Mouse (Mus musculus) heart, embryonic 12.5 days (tissue): ENCODE results near the gene Trnau1ap. TPM values are rescaled to one million over a fixed set of nuclear protein-coding genes. Genes with fewer than 3 reads are reported as not detected.
"Not testable (repeated sequence)": the region's sequence is repeated elsewhere in the genome, so short reads cannot be mapped to it uniquely, and the experiment has no call there.

Experiments
- ATAC-seq: fragments of 200-750 bp; cut with Nextera tagmentation; 2 replicates; pipeline ENCODE4 v1.8.0; 2017; ENCODE audit warnings: moderate TSS enrichment, moderate library complexity; ENCODE audit not compliant: insufficient number of reproducible peaks, low FRiP score
- H3K27ac ChIP-seq: fragments of 300-500 bp; sonication (generic); 2 replicates; pipeline ENCODE4 v1.5.1; 2016; ENCODE audit warnings: mild to moderate bottlenecking, moderate library complexity; ENCODE audit not compliant: poor library complexity, severe bottlenecking
- H3K27me3 ChIP-seq: fragments of 300-500 bp; sonication (generic); replicated peaks from 2 replicates; pipeline ENCODE4 v1.6.1; 2016; ENCODE audit warnings: mild to moderate bottlenecking, moderate library complexity
- H3K36me3 ChIP-seq: fragments of 300-500 bp; sonication (generic); 2 replicates; pipeline ENCODE4 v1.6.1; 2016; ENCODE audit warnings: mild to moderate bottlenecking, moderate library complexity
- H3K4me1 ChIP-seq: fragments of 300-500 bp; sonication (generic); replicated peaks from 2 replicates; pipeline ENCODE4 v1.6.1; 2016; ENCODE audit warnings: mild to moderate bottlenecking
- H3K4me2 ChIP-seq: fragments of 300-500 bp; sonication (generic); 2 replicates; pipeline ENCODE4 v1.6.1; 2016; ENCODE audit warnings: mild to moderate bottlenecking, moderate library complexity
- H3K4me3 ChIP-seq: fragments of 300-500 bp; sonication (generic); 2 replicates; pipeline ENCODE4 v1.5.1; 2016; ENCODE audit warnings: mild to moderate bottlenecking
- H3K9ac ChIP-seq: fragments of 300-500 bp; sonication (generic); 2 replicates; pipeline ENCODE4 v1.6.1; 2016; ENCODE audit warnings: mild to moderate bottlenecking, moderate library complexity
- H3K9me3 ChIP-seq: fragments of 300-500 bp; sonication (generic); replicated peaks from 2 replicates; pipeline ENCODE4 v1.6.1; 2016; ENCODE audit warnings: mild to moderate bottlenecking, moderate library complexity
- WGBS: fragments of 180-500 bp; shearing (Covaris S2); methylation state at CpG from one replicate; pipeline ENCODE4 v1.1.7; 2016; 5-methylcytosine and 5-hydroxymethylcytosine counted together
- polyA plus RNA-seq: library from polyadenylated mRNA; unstranded; fragments of >200 nt; fragmentation: Nextera tagmentation; extraction: Ambion mirVana; gene quantifications from 2 replicates; pipeline ENCODE4 v1.2.1, GENCODE M21; 2016

Trnau1ap gene
- polyA plus RNA-seq, 1 experiment from 2014 or later, result 68.5 TPM

- Histone ChIP-seq H3K9ac (no peak overlapping the region), H3K36me3 (no peaks in the 10 kb centered on the region), H3K4me3 (no peak overlapping the region), H3K4me2 (no peak overlapping the region), H3K4me1 (peaks cover 15% of the 10 kb centered on the region), H3K27me3 (no peaks in the 10 kb centered on the region), H3K9me3 (no peaks in the 10 kb centered on the region), H3K27ac (no peak overlapping the region)
- ATAC-seq, result no peak
- 89% methylated on average over 1 of the region's 1 CpGs for WGBS
These were observed 29.5 kb downstream of the Trnau1ap start for GRCm38 (mm10) chr4:132299849-132300248.

GRCm38 (mm10) chr4:132295696-132296390 lies 33.5 kb downstream of the Trnau1ap start:
- Histone ChIP-seq H3K9ac (no peak overlapping the region), H3K4me2 (no peak overlapping the region), H3K4me1 (no peaks in the 10 kb centered on the region), H3K36me3 (peaks cover 25% of the 10 kb centered on the region), H3K27ac (no peak overlapping the region), H3K9me3 (0 out of 2 replicates have a peak, but pooled peaks cover 4% of the 10 kb centered on the region), H3K4me3 (no peak overlapping the region), H3K27me3 (no peaks in the 10 kb centered on the region)
- ATAC-seq, result no peak
- 47% methylated on average over 8 of the region's 8 CpGs for WGBS

GRCm38 (mm10) chr4:132293682-132294240 lies 35.6 kb downstream of the Trnau1ap start:
- no peak overlapping the region for H3K9ac ChIP-seq
- no peak overlapping the region for H3K27ac ChIP-seq
- no peak for ATAC-seq
- no peak overlapping the region for H3K4me3 ChIP-seq
- H3K36me3 ChIP-seq, result peaks cover 38% of the 10 kb centered on the region
- 0 out of 2 replicates have a peak, but pooled peaks cover 4% of the 10 kb centered on the region for H3K9me3 ChIP-seq
- H3K4me1 ChIP-seq, result no peaks in the 10 kb centered on the region
- WGBS, result 77% methylated on average over 7 of the region's 7 CpGs
- H3K27me3 ChIP-seq, result no peaks in the 10 kb centered on the region
- no peak overlapping the region for H3K4me2 ChIP-seq

DNA sequence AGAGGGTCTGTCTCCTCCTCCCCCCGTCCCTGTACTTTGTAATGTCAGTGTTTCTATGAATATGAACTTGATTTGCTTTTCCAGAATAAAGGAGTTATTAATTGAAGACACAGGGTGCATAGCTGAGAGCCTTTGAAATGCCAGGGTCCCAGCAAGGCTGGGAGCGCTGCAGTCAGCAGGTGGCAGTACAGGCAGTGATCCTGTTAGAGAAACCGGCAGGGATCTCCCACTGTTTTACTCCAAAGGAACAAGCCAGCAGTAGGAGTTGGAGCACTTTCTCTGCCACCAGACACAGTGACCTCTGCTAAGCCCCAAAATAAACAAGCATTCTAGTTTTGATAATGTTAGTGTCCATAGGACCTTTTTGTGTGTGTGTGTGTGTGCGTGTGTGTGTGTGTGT lies 36.4 kb downstream of the Trnau1ap start:
- H3K9ac ChIP-seq, result no peak overlapping the region
- 0 out of 2 replicates have a peak, but pooled peaks cover 4% of the 10 kb centered on the region for H3K9me3 ChIP-seq
- 37% methylated on average over 4 of the region's 4 CpGs for WGBS
- no peaks in the 10 kb centered on the region for H3K27me3 ChIP-seq
- H3K36me3 ChIP-seq, result peaks cover 38% of the 10 kb centered on the region
- no peak overlapping the region for H3K27ac ChIP-seq
- no peak overlapping the region for H3K4me3 ChIP-seq
- no peak for ATAC-seq
- no peak overlapping the region for H3K4me2 ChIP-seq
- no peaks in the 10 kb centered on the region for H3K4me1 ChIP-seq

GRCm38 (mm10) chr4:132291624-132292335 lies 37.6 kb downstream of the Trnau1ap start:
- ATAC-seq, result no peak
- H3K27me3 ChIP-seq, result no peaks in the 10 kb centered on the region
- 82% methylated on average over 12 of the region's 12 CpGs for WGBS
- peaks cover 43% of the 10 kb centered on the region for H3K36me3 ChIP-seq
- H3K27ac ChIP-seq, result no peak overlapping the region
- no peaks in the 10 kb centered on the region for H3K4me1 ChIP-seq
- no peak overlapping the region for H3K4me2 ChIP-seq
- H3K9ac ChIP-seq, result no peak overlapping the region
- H3K9me3 ChIP-seq, result 0 out of 2 replicates have a peak, but pooled peaks cover 4% of the 10 kb centered on the region
- no peak overlapping the region for H3K4me3 ChIP-seq

- H3K4me2 ChIP-seq, result no peak overlapping the region
- no peak for ATAC-seq
- no peak overlapping the region for H3K27ac ChIP-seq
- H3K27me3 ChIP-seq, result no peaks in the 10 kb centered on the region
- 89% methylated on average over 4 of the region's 4 CpGs for WGBS
- no peaks in the 10 kb centered on the region for H3K4me1 ChIP-seq
- 0 out of 2 replicates have a peak, but pooled peaks cover 4% of the 10 kb centered on the region for H3K9me3 ChIP-seq
- H3K9ac ChIP-seq, result no peak overlapping the region
- H3K4me3 ChIP-seq, result no peak overlapping the region
- peaks cover 49% of the 10 kb centered on the region for H3K36me3 ChIP-seq
These were observed 38.3 kb downstream of the Trnau1ap start for GRCm38 (mm10) chr4:132291056-132291455.

DNA sequence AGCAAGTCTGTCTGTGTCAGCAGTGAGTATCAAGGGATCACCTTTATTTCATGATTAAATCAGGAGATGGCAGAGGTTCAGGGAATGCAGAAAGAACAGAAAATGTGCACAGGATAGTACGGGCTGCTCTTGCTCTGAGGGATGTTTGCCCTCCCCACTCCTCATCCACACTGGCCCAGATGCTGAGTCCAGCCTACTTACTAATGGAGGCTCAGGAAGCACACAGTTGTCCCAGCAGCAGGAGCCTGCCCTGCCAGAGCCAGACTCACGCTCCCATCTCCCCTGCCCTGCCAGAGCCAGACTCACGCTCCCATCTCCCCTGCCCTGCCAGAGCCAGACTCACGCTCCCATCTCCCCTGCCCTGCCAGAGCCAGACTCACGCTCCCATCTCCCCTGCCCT lies 40.5 kb downstream of the Trnau1ap start:
- not testable (repeated sequence) for H3K4me1 ChIP-seq, H3K4me2 ChIP-seq, H3K4me3 ChIP-seq, H3K9me3 ChIP-seq, ATAC-seq, H3K27ac ChIP-seq, H3K27me3 ChIP-seq, H3K9ac ChIP-seq
- 72% methylated on average over 5 of the region's 5 CpGs for WGBS
- H3K36me3 ChIP-seq, result peaks cover 61% of the 10 kb centered on the region

DNA sequence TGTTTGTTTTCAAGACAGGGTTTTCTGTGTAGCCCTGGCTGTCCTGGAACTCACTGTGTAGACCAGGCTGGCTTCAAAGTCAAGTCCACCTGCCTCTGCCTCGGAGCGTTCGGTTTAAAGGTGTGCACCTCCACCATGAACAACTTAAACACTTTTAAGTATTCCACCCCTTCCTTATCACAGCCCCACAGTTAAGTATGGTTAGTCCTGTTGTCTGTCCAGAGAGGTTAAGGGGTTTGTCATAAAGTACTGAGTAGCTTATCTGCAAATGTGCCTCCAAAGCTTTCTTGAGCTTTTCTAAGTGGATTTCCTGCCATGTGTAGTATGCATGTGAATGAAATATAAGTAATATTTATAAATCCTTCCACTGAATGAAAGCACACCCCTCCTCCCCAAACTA lies 53.4 kb downstream of the Trnau1ap start:
- peak overlapping the region; percentile 46; the same call in 1 of the 2 replicates for H3K9ac ChIP-seq

GRCm38 (mm10) chr4:132274156-132274862 lies 55.0 kb downstream of the Trnau1ap start, which contains the start of gene Taf12:
Gene Taf12 (plus strand): TSS chr4:132274375.
- Histone ChIP-seq H3K4me2 (peak within 1 kb of the TSS; percentile 88), H3K9ac (peak within 1 kb of the TSS; percentile 80), H3K4me3 (peak within 1 kb of the TSS; percentile 79), H3K27me3 (no peaks in the 10 kb centered on the region), H3K9me3 (no peaks in the 10 kb centered on the region), H3K36me3 (no peaks in the 10 kb centered on the region), H3K27ac (peak within 1 kb of the TSS; percentile 92), H3K4me1 (peaks cover 8% of the 10 kb centered on the region; the same call in 1 of the 2 replicates)
- under 1% methylated on average over 48 of the region's 48 CpGs for WGBS
- peak; percentile 92 for ATAC-seq

More for the DNA sequence above, 53.4 kb downstream of the Trnau1ap start:
- Histone ChIP-seq H3K9me3 (no peaks in the 10 kb centered on the region), H3K4me3 (no peak overlapping the region), H3K27me3 (no peaks in the 10 kb centered on the region), H3K36me3 (peaks cover 5% of the 10 kb centered on the region; the same call in 1 of the 2 replicates), H3K4me2 (peak overlapping the region; percentile 42), H3K4me1 (peaks cover 8% of the 10 kb centered on the region; the same call in 1 of the 2 replicates), H3K27ac (no peak overlapping the region)
- no peak for ATAC-seq
- WGBS, result 81% methylated on average over 3 of the region's 3 CpGs

- Histone ChIP-seq H3K4me2 (peak overlapping the region; percentile 88), H3K36me3 (no peaks in the 10 kb centered on the region), H3K27ac (no peak overlapping the region), H3K4me3 (no peak overlapping the region), H3K9ac (no peak overlapping the region), H3K4me1 (peaks cover 8% of the 10 kb centered on the region; the same call in 1 of the 2 replicates), H3K9me3 (no peaks in the 10 kb centered on the region), H3K27me3 (no peaks in the 10 kb centered on the region)
- no peak for ATAC-seq
- WGBS, result 55% methylated on average over 2 of the region's 2 CpGs
These were observed 56.2 kb downstream of the Trnau1ap start for GRCm38 (mm10) chr4:132273166-132273565.
